Mouse (Mus musculus) forebrain, embryonic 13.5 days (tissue): ENCODE results near the gene Sap30l. TPM values are rescaled to one million over a fixed set of nuclear protein-coding genes. Genes with fewer than 3 reads are reported as not detected.
"Not testable (repeated sequence)": the region's sequence is repeated elsewhere in the genome, so short reads cannot be mapped to it uniquely, and the experiment has no call there.

Source experiments
- ATAC-seq: fragments of 200-750 bp; cut with Nextera tagmentation; 2 replicates; pipeline ENCODE4 v1.8.0; 2017
- H3K27ac ChIP-seq: fragments of 300-500 bp; sonication (generic); 2 replicates; pipeline ENCODE4 v1.5.1; 2015; ENCODE audit warnings: inconsistent platforms, mild to moderate bottlenecking, moderate library complexity
- H3K27me3 ChIP-seq: fragments of 300-500 bp; sonication (generic); 2 replicates; pipeline ENCODE4 v1.6.1; 2015; ENCODE audit warnings: mild to moderate bottlenecking, inconsistent platforms
- H3K36me3 ChIP-seq: fragments of 300-500 bp; sonication (generic); 2 replicates; pipeline ENCODE4 v1.6.1; 2015; ENCODE audit warnings: mild to moderate bottlenecking, inconsistent platforms; ENCODE audit not compliant: poor library complexity, severe bottlenecking
- H3K4me1 ChIP-seq: fragments of 300-500 bp; sonication (generic); 2 replicates; pipeline ENCODE4 v1.6.1; 2015; ENCODE audit warnings: inconsistent platforms
- H3K4me2 ChIP-seq: fragments of 300-500 bp; sonication (generic); 2 replicates; pipeline ENCODE4 v1.6.1; 2015; ENCODE audit warnings: inconsistent platforms, mild to moderate bottlenecking, moderate library complexity
- H3K4me3 ChIP-seq: fragments of 300-500 bp; sonication (generic); 2 replicates; pipeline ENCODE4 v1.5.1; 2015; ENCODE audit warnings: mild to moderate bottlenecking, inconsistent platforms
- H3K9ac ChIP-seq: fragments of 300-500 bp; sonication (generic); 2 replicates; pipeline ENCODE4 v1.6.1; 2015; ENCODE audit warnings: mild to moderate bottlenecking, inconsistent platforms
- H3K9me3 ChIP-seq: fragments of 300-500 bp; sonication (generic); replicated peaks from 2 replicates; pipeline ENCODE4 v1.6.1; 2016; ENCODE audit warnings: inconsistent platforms
- WGBS: fragments of 180-500 bp; shearing (Covaris S2); methylation state at CpG from one replicate; pipeline ENCODE4 v1.1.7; 2015; 5-methylcytosine and 5-hydroxymethylcytosine counted together
- polyA plus RNA-seq: library from polyadenylated mRNA; unstranded; fragments of >200 nt; fragmentation: Nextera tagmentation; extraction: Ambion mirVana; gene quantifications from 2 replicates; pipeline ENCODE4 v1.2.1, GENCODE M21; 2015

The Sap30l gene
- polyA plus RNA-seq, 1 experiment from 2014 or later, result 7.4 TPM

GRCm38 (mm10) chr11:57834031-57834430, 32.6 kb downstream of the Sap30l start:
- Histone ChIP-seq H3K27ac (no peak overlapping the region), H3K4me1 (peaks cover 13% of the 10 kb centered on the region; the same call in 1 of the 2 replicates), H3K36me3 (no peaks in the 10 kb centered on the region), H3K9ac (0 out of 2 replicates have a peak overlapping the region, but pooled peaks have one; percentile 26), H3K9me3 (no peaks in the 10 kb centered on the region), H3K27me3 (peaks cover 98% of the 10 kb centered on the region), H3K4me2 (no peak overlapping the region), H3K4me3 (no peak overlapping the region)
- WGBS, result 6% methylated on average over 6 of the region's 6 CpGs
- no peak for ATAC-seq

- Histone ChIP-seq H3K9me3 (no peaks in the 10 kb centered on the region), H3K27ac (no peak overlapping the region), H3K4me1 (peaks cover 13% of the 10 kb centered on the region; the same call in 1 of the 2 replicates), H3K27me3 (peaks cover 98% of the 10 kb centered on the region), H3K4me2 (no peak overlapping the region), H3K4me3 (no peak overlapping the region), H3K36me3 (no peaks in the 10 kb centered on the region), H3K9ac (no peak overlapping the region)
- no peak for ATAC-seq
- WGBS, result 5% methylated on average over 2 of the region's 2 CpGs
Measured at GRCm38 (mm10) chr11:57835331-57835730, 33.9 kb downstream of the Sap30l start.

GRCm38 (mm10) chr11:57835931-57836330, 34.5 kb downstream of the Sap30l start:
- Histone ChIP-seq H3K9ac (no peak overlapping the region), H3K36me3 (no peaks in the 10 kb centered on the region), H3K9me3 (no peaks in the 10 kb centered on the region), H3K4me3 (no peak overlapping the region), H3K4me2 (no peak overlapping the region), H3K4me1 (peaks cover 15% of the 10 kb centered on the region; the same call in 1 of the 2 replicates), H3K27me3 (peaks cover 98% of the 10 kb centered on the region), H3K27ac (no peak overlapping the region)
- ATAC-seq, result no peak
- 7% methylated on average over 3 of the region's 3 CpGs for WGBS

GRCm38 (mm10) chr11:57836401-57836800, 35.0 kb downstream of the Sap30l start:
- ATAC-seq, result no peak
- WGBS, result 3% methylated on average over 9 of the region's 9 CpGs
- H3K27me3 ChIP-seq, result peaks cover 98% of the 10 kb centered on the region

GRCm38 (mm10) chr11:57836872-57837680, 35.6 kb downstream of the Sap30l start:
- no peak overlapping the region for H3K4me3 ChIP-seq
- WGBS, result under 1% methylated on average over 38 of the region's 38 CpGs

More at GRCm38 (mm10) chr11:57836401-57836800, 35.0 kb downstream of the Sap30l start:
- no peak overlapping the region for H3K27ac ChIP-seq
- H3K4me2 ChIP-seq, result no peak overlapping the region
- H3K4me1 ChIP-seq, result peaks cover 16% of the 10 kb centered on the region; the same call in 1 of the 2 replicates
- no peak overlapping the region for H3K9ac ChIP-seq
- no peaks in the 10 kb centered on the region for H3K36me3 ChIP-seq
- H3K9me3 ChIP-seq, result no peaks in the 10 kb centered on the region
- no peak overlapping the region for H3K4me3 ChIP-seq

GRCm38 (mm10) chr11:57837861-57838680, 36.6 kb downstream of the Sap30l start:
- Histone ChIP-seq H3K27ac (no peak overlapping the region), H3K4me1 (peaks cover 11% of the 10 kb centered on the region; the same call in 1 of the 2 replicates), H3K4me2 (no peak overlapping the region), H3K9ac (no peak overlapping the region), H3K9me3 (no peaks in the 10 kb centered on the region), H3K4me3 (no peak overlapping the region), H3K36me3 (no peaks in the 10 kb centered on the region), H3K27me3 (peaks cover 98% of the 10 kb centered on the region)
- ATAC-seq, result no peak
- 6% methylated on average over 22 of the region's 22 CpGs for WGBS

More at GRCm38 (mm10) chr11:57836872-57837680, 35.6 kb downstream of the Sap30l start:
- Histone ChIP-seq H3K36me3 (no peaks in the 10 kb centered on the region), H3K9ac (no peak overlapping the region), H3K9me3 (no peaks in the 10 kb centered on the region), H3K27me3 (peaks cover 98% of the 10 kb centered on the region), H3K4me1 (peaks cover 11% of the 10 kb centered on the region; the same call in 1 of the 2 replicates), H3K4me2 (no peak overlapping the region), H3K27ac (no peak overlapping the region)
- no peak for ATAC-seq

GRCm38 (mm10) chr11:57840986-57841385, 39.5 kb downstream of the Sap30l start:
- H3K27ac ChIP-seq, result no peak overlapping the region
- no peak overlapping the region for H3K4me3 ChIP-seq
- H3K4me2 ChIP-seq, result peak overlapping the region; percentile 9; the same call in 1 of the 2 replicates
- H3K36me3 ChIP-seq, result no peaks in the 10 kb centered on the region
- H3K9me3 ChIP-seq, result no peaks in the 10 kb centered on the region
- peaks cover 78% of the 10 kb centered on the region for H3K27me3 ChIP-seq
- no peak for ATAC-seq
- 7% methylated on average over 10 of the region's 10 CpGs for WGBS
- peaks cover 8% of the 10 kb centered on the region; the same call in 1 of the 2 replicates for H3K4me1 ChIP-seq
- H3K9ac ChIP-seq, result no peak overlapping the region

GRCm38 (mm10) chr11:57841391-57841790, 40.0 kb downstream of the Sap30l start:
- Histone ChIP-seq H3K9me3 (no peaks in the 10 kb centered on the region), H3K27ac (no peak overlapping the region), H3K27me3 (peaks cover 75% of the 10 kb centered on the region), H3K9ac (no peak overlapping the region), H3K4me1 (peaks cover 8% of the 10 kb centered on the region; the same call in 1 of the 2 replicates), H3K4me2 (peak overlapping the region; percentile 9; the same call in 1 of the 2 replicates), H3K4me3 (no peak overlapping the region), H3K36me3 (no peaks in the 10 kb centered on the region)
- no peak for ATAC-seq
- WGBS, result 17% methylated on average over 7 of the region's 7 CpGs

- H3K27ac ChIP-seq, H3K4me3 ChIP-seq, H3K36me3 ChIP-seq, H3K4me2 ChIP-seq, H3K9me3 ChIP-seq, ATAC-seq, H3K4me1 ChIP-seq, H3K9ac ChIP-seq: not testable (repeated sequence)
- peaks cover 28% of the 10 kb centered on the region for H3K27me3 ChIP-seq
- WGBS, result 89% methylated on average over 8 of the region's 9 CpGs
Measured at GRCm38 (mm10) chr11:57846421-57847363, 45.3 kb downstream of the Sap30l start.

- no peak for ATAC-seq
- no peak overlapping the region for H3K4me2 ChIP-seq
- H3K4me3 ChIP-seq, result no peak overlapping the region
- H3K27me3 ChIP-seq, result peaks cover 21% of the 10 kb centered on the region
- WGBS, result 73% methylated on average over 7 of the region's 7 CpGs
- no peaks in the 10 kb centered on the region for H3K36me3 ChIP-seq
- H3K4me1 ChIP-seq, result no peaks in the 10 kb centered on the region
- no peak overlapping the region for H3K9ac ChIP-seq
- no peak overlapping the region for H3K27ac ChIP-seq
- H3K9me3 ChIP-seq, result no peaks in the 10 kb centered on the region
Measured at GRCm38 (mm10) chr11:57847396-57847795, 46.0 kb downstream of the Sap30l start.

- no peak overlapping the region for H3K4me3 ChIP-seq
- H3K36me3 ChIP-seq, result no peaks in the 10 kb centered on the region
- H3K4me1 ChIP-seq, result no peaks in the 10 kb centered on the region
- no peak overlapping the region for H3K27ac ChIP-seq
- peaks cover 11% of the 10 kb centered on the region for H3K27me3 ChIP-seq
- H3K9ac ChIP-seq, result no peak overlapping the region
- no peak overlapping the region for H3K4me2 ChIP-seq
- ATAC-seq, result no peak
- H3K9me3 ChIP-seq, result no peaks in the 10 kb centered on the region
- 64% methylated on average over 7 of the region's 7 CpGs for WGBS
Measured at GRCm38 (mm10) chr11:57850298-57850697, 48.9 kb downstream of the Sap30l start.
